Mouse (Mus musculus) kidney, embryonic 14.5 days (tissue): ENCODE results near the gene Gpc5. TPM values are rescaled to one million over a fixed set of nuclear protein-coding genes. Genes with fewer than 3 reads are reported as not detected.

Experiments
- ATAC-seq: fragments of 200-750 bp; cut with Nextera tagmentation; 2 replicates; pipeline ENCODE4 v1.8.0; 2017; ENCODE audit warnings: moderate number of reproducible peaks, mild to moderate bottlenecking, moderate TSS enrichment, moderate library complexity; ENCODE audit not compliant: low FRiP score, low TSS enrichment
- H3K27ac ChIP-seq: fragments of 300-500 bp; sonication (generic); 2 replicates; pipeline ENCODE4 v1.5.1; 2014; ENCODE audit warnings: low read depth, mild to moderate bottlenecking, low read length, moderate library complexity, mixed read lengths
- H3K27me3 ChIP-seq: fragments of 300-500 bp; sonication (generic); 2 replicates; pipeline ENCODE4 v1.6.1; 2014; ENCODE audit warnings: mild to moderate bottlenecking, low read length; ENCODE audit not compliant: control insufficient read depth, insufficient read depth
- H3K36me3 ChIP-seq: fragments of 300-500 bp; sonication (generic); 2 replicates; pipeline ENCODE4 v1.6.1; 2014; ENCODE audit warnings: low read length, mixed read lengths; ENCODE audit not compliant: control insufficient read depth, insufficient read depth
- H3K4me1 ChIP-seq: fragments of 300-500 bp; sonication (generic); 2 replicates; pipeline ENCODE4 v1.6.1; 2014; ENCODE audit warnings: low read length, mixed read lengths; ENCODE audit not compliant: control insufficient read depth, insufficient read depth
- H3K4me2 ChIP-seq: fragments of 300-500 bp; sonication (generic); replicated peaks from 2 replicates; pipeline ENCODE4 v1.6.1; 2014; ENCODE audit warnings: low read depth, mild to moderate bottlenecking, low read length
- H3K4me3 ChIP-seq: fragments of 300-500 bp; sonication (generic); 2 replicates; pipeline ENCODE4 v1.5.1; 2014; ENCODE audit warnings: mild to moderate bottlenecking, low read length
- H3K9ac ChIP-seq: fragments of 300-500 bp; sonication (generic); 2 replicates; pipeline ENCODE4 v1.6.1; 2014; ENCODE audit warnings: low read depth, mild to moderate bottlenecking, low read length, moderate library complexity
- H3K9me3 ChIP-seq: fragments of 300-500 bp; sonication (generic); 2 replicates; pipeline ENCODE4 v1.6.1; 2016; ENCODE audit warnings: low read length; ENCODE audit not compliant: control insufficient read depth
- WGBS: fragments of 180-500 bp; shearing (Covaris S2); extraction: QIAGEN DNeasy Blood & Tissue Kit; methylation state at CpG from one replicate; pipeline ENCODE4 v1.1.7; 2014; 5-methylcytosine and 5-hydroxymethylcytosine counted together
- polyA plus RNA-seq: library from polyadenylated mRNA; unstranded; fragments of >200 nt; fragmentation: Nextera tagmentation; extraction: Ambion mirVana; gene quantifications from 2 replicates; pipeline ENCODE4 v1.2.1, GENCODE M21; 2014

Gene Gpc5
- polyA plus RNA-seq, 1 experiment from 2014 or later = 7.6 TPM

- no peaks in the 10 kb centered on the region for H3K27me3 ChIP-seq
- H3K9me3 ChIP-seq = no peaks in the 10 kb centered on the region
- no peak overlapping the region for H3K9ac ChIP-seq
- no peaks in the 10 kb centered on the region for H3K4me1 ChIP-seq
- no peaks in the 10 kb centered on the region for H3K36me3 ChIP-seq
- WGBS = 60% methylated on average over 5 of the region's 5 CpGs
- no peak overlapping the region for H3K4me2 ChIP-seq
- H3K4me3 ChIP-seq = no peak overlapping the region
- no peak for ATAC-seq
- no peak overlapping the region for H3K27ac ChIP-seq
Measured at GRCm38 (mm10) chr14:115467960-115468359, 375.9 kb downstream of the Gpc5 start.

GRCm38 (mm10) chr14:115475234-115475633 is 383.2 kb downstream of the Gpc5 start:
- ATAC-seq = 0 out of 2 replicates have a peak, but pooled peaks have one; percentile 49
- Histone ChIP-seq H3K36me3 (no peaks in the 10 kb centered on the region), H3K4me3 (no peak overlapping the region), H3K4me1 (no peaks in the 10 kb centered on the region), H3K9ac (no peak overlapping the region), H3K4me2 (no peak overlapping the region), H3K9me3 (no peaks in the 10 kb centered on the region), H3K27ac (no peak overlapping the region), H3K27me3 (no peaks in the 10 kb centered on the region)
- 47% methylated on average over 4 of the region's 4 CpGs for WGBS

- Histone ChIP-seq H3K4me3 (no peak overlapping the region), H3K27ac (no peak overlapping the region), H3K9ac (no peak overlapping the region), H3K4me1 (no peaks in the 10 kb centered on the region), H3K9me3 (no peaks in the 10 kb centered on the region), H3K4me2 (no peak overlapping the region), H3K27me3 (no peaks in the 10 kb centered on the region), H3K36me3 (no peaks in the 10 kb centered on the region)
- WGBS = 62% methylated on average over 14 of the region's 14 CpGs
- no peak for ATAC-seq
Measured at GRCm38 (mm10) chr14:115477360-115477759, 385.3 kb downstream of the Gpc5 start.

GRCm38 (mm10) chr14:115485090-115485489 is 393.1 kb downstream of the Gpc5 start:
- no peaks in the 10 kb centered on the region for H3K27me3 ChIP-seq
- H3K4me2 ChIP-seq = no peak overlapping the region
- H3K4me1 ChIP-seq = no peaks in the 10 kb centered on the region
- peak; percentile 57; the same call in 1 of the 2 replicates for ATAC-seq
- H3K4me3 ChIP-seq = no peak overlapping the region
- H3K9me3 ChIP-seq = no peaks in the 10 kb centered on the region
- H3K36me3 ChIP-seq = no peaks in the 10 kb centered on the region
- H3K27ac ChIP-seq = no peak overlapping the region
- no peak overlapping the region for H3K9ac ChIP-seq

GRCm38 (mm10) chr14:115500794-115501193 is 408.8 kb downstream of the Gpc5 start:
- H3K4me1 ChIP-seq = no peaks in the 10 kb centered on the region
- H3K4me3 ChIP-seq = no peak overlapping the region
- no peaks in the 10 kb centered on the region for H3K36me3 ChIP-seq
- no peak overlapping the region for H3K4me2 ChIP-seq
- H3K9me3 ChIP-seq = no peaks in the 10 kb centered on the region
- ATAC-seq = no peak
- no peak overlapping the region for H3K27ac ChIP-seq
- no peaks in the 10 kb centered on the region for H3K27me3 ChIP-seq
- 62% methylated on average over 6 of the region's 6 CpGs for WGBS
- no peak overlapping the region for H3K9ac ChIP-seq

GRCm38 (mm10) chr14:115546516-115547282 is 454.7 kb downstream of the Gpc5 start:
- H3K27me3 ChIP-seq = no peaks in the 10 kb centered on the region
- WGBS = 81% methylated on average over 4 of the region's 4 CpGs
- no peaks in the 10 kb centered on the region for H3K9me3 ChIP-seq
- ATAC-seq = no peak
- H3K4me1 ChIP-seq = no peaks in the 10 kb centered on the region
- H3K27ac ChIP-seq = no peak overlapping the region
- H3K9ac ChIP-seq = no peak overlapping the region
- H3K4me3 ChIP-seq = no peak overlapping the region
- H3K4me2 ChIP-seq = no peak overlapping the region
- no peaks in the 10 kb centered on the region for H3K36me3 ChIP-seq

GRCm38 (mm10) chr14:115551996-115552395 is 460.0 kb downstream of the Gpc5 start:
- H3K4me1 ChIP-seq = no peaks in the 10 kb centered on the region
- H3K27ac ChIP-seq = no peak overlapping the region
- H3K9ac ChIP-seq = no peak overlapping the region
- H3K36me3 ChIP-seq = no peaks in the 10 kb centered on the region
- H3K9me3 ChIP-seq = no peaks in the 10 kb centered on the region
- no peak for ATAC-seq
- no peaks in the 10 kb centered on the region for H3K27me3 ChIP-seq
- no peak overlapping the region for H3K4me3 ChIP-seq
- 83% methylated on average over 4 of the region's 4 CpGs for WGBS
- no peak overlapping the region for H3K4me2 ChIP-seq

GRCm38 (mm10) chr14:115580466-115581255 is 488.6 kb downstream of the Gpc5 start:
- ATAC-seq = no peak
- Histone ChIP-seq H3K4me2 (no peak overlapping the region), H3K4me1 (no peaks in the 10 kb centered on the region), H3K9me3 (no peaks in the 10 kb centered on the region), H3K9ac (no peak overlapping the region), H3K27ac (no peak overlapping the region), H3K4me3 (no peak overlapping the region), H3K36me3 (no peaks in the 10 kb centered on the region), H3K27me3 (no peaks in the 10 kb centered on the region)
- WGBS = 64% methylated on average over 3 of the region's 3 CpGs

GRCm38 (mm10) chr14:115581256-115581633 is 489.2 kb downstream of the Gpc5 start:
- WGBS = 66% methylated on average over 2 of the region's 2 CpGs
- H3K4me1 ChIP-seq = no peaks in the 10 kb centered on the region
- no peak overlapping the region for H3K4me3 ChIP-seq
- no peak overlapping the region for H3K4me2 ChIP-seq
- no peak overlapping the region for H3K27ac ChIP-seq
- no peak for ATAC-seq
- no peaks in the 10 kb centered on the region for H3K36me3 ChIP-seq
- no peaks in the 10 kb centered on the region for H3K9me3 ChIP-seq
- no peak overlapping the region for H3K9ac ChIP-seq
- no peaks in the 10 kb centered on the region for H3K27me3 ChIP-seq
